In genomic region chr16:31094036-31094435, GRCm38 (mm10) we compare ENCODE assay signal across 21 mouse cellular contexts.
"Had no signal": no experiment of that assay in that cellular context is flagged by ENCODE, and none has a peak within 500 bp of the region (broad histone marks: within the 10 kb centered on the region; RNA-seq: fewer than 3 reads in every experiment).

No protein-coding gene starts in this region.

- H3K27ac ChIP-seq: lung, embryonic 15.5 days; macrophage; midbrain, embryonic 12.5 days; neural tube, embryonic 13.5 days; neural tube, embryonic 15.5 days had no signal

- H3K4me2 ChIP-seq: lung, embryonic 15.5 days; midbrain, embryonic 12.5 days; neural tube, embryonic 13.5 days; neural tube, embryonic 15.5 days had no signal

- H3K4me3 ChIP-seq: lung, embryonic 15.5 days; megakaryocyte, embryonic 14.5 days; midbrain, embryonic 12.5 days; neural tube, embryonic 13.5 days; neural tube, embryonic 15.5 days had no signal

- H3K4me1 ChIP-seq: lung, embryonic 15.5 days; megakaryocyte, embryonic 14.5 days; neural tube, embryonic 13.5 days; neural tube, embryonic 15.5 days had no signal

- H3K9ac ChIP-seq: liver, postnatal 0 days; lung, embryonic 15.5 days; midbrain, embryonic 12.5 days; neural tube, embryonic 13.5 days; neural tube, embryonic 15.5 days had no signal

- ATAC-seq: liver, postnatal 0 days; lung, postnatal 0 days; midbrain, embryonic 16.5 days had no signal

- DNase-seq: liver, postnatal 0 days; lung, adult 2 months; lung, postnatal 14 days; lung, postnatal 36 days; midbrain, embryonic 14.5 days; retina, postnatal 1 day; right cerebral cortex, adult 18-20 months; right cerebral cortex, postnatal 25 days; right cerebral cortex, postnatal 4 days; spleen, adult 18-20 months; thymus, adult 18-20 months; thymus, postnatal 14 days; thymus, postnatal 36 days had no signal

- H3K36me3 ChIP-seq: midbrain, embryonic 12.5 days had no signal

- H3K27me3 ChIP-seq: lung, embryonic 15.5 days; megakaryocyte, embryonic 14.5 days; midbrain, embryonic 12.5 days; neural tube, embryonic 13.5 days; neural tube, embryonic 15.5 days had no signal

- H3K9me3 ChIP-seq: lung, embryonic 15.5 days; megakaryocyte, embryonic 14.5 days; midbrain, embryonic 12.5 days; neural tube, embryonic 13.5 days; neural tube, embryonic 15.5 days had no signal
